Mouse (Mus musculus) liver (tissue): ENCODE measurements around the gene Pcbd1.
"Not testable (repeated sequence)": the region's sequence is repeated elsewhere in the genome, so short reads cannot be mapped to it uniquely, and the experiment has no call there.

Experiments used
- DNase-seq: peaks from one replicate; pipeline ENCODE4 v3.0.0-alpha.2; 2020; ENCODE audit warnings: mixed read lengths

The Pcbd1 gene

DNA sequence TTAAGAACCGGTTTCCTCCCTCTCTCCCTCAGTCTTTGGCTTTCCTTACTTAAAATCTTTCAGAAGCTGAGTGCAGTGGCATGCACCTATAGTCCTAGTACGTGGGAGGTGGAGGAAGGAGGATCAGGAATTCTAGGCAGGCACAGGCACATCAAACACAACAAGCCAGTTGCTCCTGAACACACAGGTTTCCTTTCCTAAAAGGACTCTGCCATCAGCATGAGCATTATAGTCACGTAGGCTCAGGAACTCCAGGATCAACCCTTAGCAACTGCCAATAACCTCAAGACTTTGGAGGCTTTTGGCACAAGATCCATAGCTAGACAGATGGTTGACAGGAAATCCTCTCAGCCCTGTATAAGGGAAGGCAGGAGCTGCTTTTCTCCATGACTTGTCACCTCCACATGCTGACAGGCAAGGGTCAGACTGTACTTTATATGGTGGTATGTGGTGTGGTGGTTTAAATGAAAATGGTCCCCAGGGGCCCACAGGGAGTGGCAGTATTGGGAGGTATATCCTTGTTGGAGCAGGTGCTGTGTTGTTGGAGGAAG is 14.5 kb downstream of the Pcbd1 start:
- no peak for DNase-seq

GRCm38 (mm10) chr10:61114246-61114720 is 25.2 kb downstream of the Pcbd1 start:
- no peak for DNase-seq

DNA sequence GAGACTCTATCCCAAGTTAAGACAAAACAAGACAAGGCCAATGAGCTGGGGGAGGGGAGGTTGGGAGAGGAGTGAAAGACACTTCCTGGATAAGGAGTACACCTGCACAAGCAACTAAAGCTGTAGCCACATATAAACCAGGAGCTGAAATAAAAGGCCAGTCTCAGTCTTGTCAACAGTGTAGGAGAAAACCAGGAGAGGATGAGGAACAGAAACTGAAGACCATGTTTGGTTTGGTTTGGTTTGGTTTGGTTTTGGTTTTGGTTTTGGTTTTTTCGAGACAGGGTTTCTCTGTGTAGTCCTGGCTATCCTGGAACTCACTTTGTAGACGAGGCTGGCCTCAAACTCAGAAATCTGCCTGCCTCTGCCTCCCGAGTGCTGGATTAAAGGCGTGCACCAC is 32.6 kb downstream of the Pcbd1 start:
- DNase-seq: not testable (repeated sequence)

DNA sequence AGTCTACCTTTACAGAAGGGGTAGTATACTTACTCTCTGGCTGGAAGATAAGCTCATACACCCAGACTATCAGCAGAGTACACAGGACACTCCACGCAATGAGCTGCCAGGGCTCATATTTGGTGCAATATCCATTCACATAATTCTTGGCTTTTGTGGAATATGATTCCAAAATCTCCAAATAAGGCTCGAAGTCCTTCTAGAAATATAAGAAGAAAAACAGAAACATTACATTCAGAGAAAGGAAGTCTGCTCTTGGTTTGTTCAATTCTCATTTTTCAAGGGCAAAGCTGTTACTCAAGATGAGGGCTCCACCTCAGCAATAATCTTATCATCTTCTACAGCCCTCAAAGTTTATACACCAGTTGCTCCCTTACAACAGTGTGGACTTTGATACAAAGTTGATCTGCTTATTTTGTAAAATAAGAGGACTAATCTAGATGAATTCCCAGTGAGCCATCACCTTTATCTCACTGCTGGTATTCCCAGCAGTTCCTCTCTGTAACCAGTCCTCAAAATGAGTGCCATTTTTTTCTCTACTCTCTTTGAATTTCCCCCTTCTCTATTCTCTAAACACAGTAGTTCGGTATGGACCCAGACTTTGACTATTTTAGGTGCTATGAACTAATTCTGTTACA is 34.3 kb downstream of the Pcbd1 start:
- DNase-seq: peak; percentile 52

DNA sequence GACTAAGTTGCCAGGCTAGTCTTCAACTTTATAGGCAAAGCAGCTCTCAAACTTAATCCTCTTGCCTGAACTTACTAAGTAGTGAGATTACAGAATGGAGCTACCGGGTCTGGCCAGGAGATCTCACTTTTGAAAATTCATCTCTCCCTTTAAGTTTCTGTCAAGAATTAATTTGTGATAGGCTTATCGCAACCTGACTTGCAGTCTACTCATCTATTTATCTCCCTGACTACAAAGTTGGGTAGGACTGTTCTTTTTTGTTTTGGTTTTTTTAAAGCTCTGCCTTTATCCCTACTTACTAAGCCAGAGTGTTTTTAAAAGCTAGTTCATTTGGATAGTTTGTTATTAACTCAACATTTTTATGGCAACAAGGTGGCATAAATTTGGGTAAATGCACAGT is 35.3 kb downstream of the Pcbd1 start:
- no peak for DNase-seq

DNA sequence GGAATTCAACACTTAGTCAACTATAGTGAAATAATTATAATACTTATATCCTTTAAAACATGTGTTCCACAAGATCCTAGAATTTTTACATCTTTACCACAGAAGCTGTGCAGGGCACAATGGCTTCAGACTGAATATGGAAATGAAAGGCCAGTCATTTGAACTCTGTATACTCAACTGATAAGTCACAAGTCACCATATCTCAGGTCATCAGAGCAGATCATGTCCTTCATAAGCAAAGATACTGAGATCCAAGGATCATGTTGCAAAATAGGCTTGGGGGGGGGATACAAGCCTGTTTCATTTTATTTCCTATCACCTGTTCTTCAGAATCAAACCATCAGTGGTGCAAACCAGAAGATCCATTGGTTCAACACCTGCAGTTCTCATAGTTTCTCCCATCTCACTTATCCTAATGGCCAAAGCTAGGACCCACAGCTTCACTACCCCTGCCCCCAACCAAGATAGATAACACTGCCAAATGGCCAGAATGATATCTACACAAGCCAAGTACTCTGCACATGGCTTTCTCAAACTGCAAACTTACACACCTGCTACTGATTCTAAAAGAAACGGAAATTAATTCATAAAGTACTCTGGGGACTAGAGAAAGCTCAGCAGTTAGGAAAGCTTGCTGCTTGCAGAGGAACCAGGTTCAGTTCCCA is 39.7 kb downstream of the Pcbd1 start:
- DNase-seq: no peak

DNA sequence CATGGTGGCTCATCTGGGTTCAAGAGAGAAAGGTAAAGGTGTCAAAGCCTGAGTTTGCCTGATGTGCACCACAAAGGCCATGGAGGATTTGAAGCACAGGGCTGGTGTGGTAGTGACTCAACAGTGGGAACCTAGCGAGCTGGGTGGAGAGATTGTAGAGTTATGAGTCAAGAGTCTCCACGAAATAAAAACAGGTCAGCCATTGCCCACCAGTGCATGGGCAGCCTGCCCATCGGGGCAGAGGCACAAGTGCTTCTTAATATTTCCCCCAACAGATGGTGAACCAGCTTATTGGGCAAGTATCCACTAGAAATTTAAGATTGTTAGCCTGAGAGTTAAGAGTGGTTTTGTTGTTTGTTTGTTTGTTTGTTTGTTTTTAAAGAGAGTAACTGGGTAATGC is 41.8 kb downstream of the Pcbd1 start:
- DNase-seq: no peak

DNA sequence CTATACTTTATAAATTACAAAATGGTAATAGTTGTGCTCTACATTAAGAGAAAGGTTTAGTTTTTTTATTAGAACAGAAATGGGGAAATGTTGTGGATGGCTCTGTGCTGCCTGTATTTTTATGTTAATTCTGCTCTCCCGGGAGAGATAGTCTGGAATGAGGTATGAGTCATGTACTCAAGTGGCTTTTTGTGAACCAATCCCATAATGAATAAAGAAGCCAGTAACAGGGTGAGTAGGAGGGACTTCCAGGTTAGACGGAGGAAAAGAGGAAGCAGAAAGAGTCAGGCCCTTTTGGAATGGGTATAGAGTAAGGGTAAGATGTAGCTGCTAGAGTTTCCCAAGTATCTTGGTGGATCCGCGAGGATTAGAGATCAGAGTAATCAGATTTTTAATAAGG is 44.9 kb downstream of the Pcbd1 start:
- DNase-seq: no peak

DNA sequence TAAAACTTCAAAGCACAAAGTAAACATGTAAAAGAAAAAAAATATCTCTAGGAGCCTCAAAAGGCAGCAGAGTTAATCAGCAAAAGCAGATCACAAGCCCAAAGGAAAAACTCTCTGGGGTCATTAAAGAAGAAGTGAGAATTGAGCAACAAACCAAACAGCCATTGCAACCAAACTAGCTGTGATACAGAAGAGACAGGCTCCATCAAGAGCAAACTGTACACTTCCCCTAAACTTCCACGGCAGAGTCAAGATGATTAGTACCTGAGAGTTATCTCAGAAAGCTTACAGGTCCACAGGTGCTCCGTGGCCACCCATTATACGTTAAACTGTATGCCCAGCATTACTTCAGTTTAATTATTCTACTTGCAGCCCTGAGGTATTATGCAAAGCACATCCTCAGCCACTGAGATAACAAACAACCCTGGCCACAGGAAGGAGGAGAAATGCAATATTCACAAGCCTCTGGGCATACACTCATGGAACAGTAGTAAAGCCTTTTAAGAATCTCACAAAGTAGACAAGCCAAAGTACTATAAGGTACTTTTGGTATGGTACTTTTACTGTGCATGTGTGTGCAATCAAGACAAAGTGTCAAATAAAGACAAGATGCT is 46.2 kb downstream of the Pcbd1 start:
- DNase-seq: no peak

DNA sequence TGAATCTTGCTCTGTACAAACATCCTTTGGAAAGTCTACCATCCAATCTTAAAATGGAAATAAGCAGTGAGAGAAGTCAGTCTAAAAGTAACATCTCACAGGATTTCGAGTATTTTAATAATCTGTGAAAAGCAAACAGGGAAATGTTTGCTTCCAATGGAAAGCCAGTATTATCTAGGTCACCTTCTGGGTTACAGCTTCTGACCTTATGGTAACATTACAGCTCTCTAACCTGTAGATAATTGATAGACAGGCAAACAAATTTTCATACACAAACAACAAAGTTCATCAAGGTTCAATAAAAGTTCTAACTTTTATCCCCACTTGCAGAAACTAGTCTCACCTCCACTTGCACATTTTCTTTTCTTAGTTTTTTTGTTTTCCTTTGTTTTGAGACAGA is 48.4 kb downstream of the Pcbd1 start:
- DNase-seq: no peak

GRCm38 (mm10) chr10:61143343-61143742 is 54.2 kb downstream of the Pcbd1 start:
- no peak for DNase-seq
